Mouse (Mus musculus): ENCODE results near the gene Csmd2. TPM values are rescaled to one million over a fixed set of nuclear protein-coding genes. Genes with fewer than 3 reads are reported as not detected.

The Csmd2 gene
- polyA plus RNA-seq, 1 experiment from 2014 or later: 0.05 TPM

DNA sequence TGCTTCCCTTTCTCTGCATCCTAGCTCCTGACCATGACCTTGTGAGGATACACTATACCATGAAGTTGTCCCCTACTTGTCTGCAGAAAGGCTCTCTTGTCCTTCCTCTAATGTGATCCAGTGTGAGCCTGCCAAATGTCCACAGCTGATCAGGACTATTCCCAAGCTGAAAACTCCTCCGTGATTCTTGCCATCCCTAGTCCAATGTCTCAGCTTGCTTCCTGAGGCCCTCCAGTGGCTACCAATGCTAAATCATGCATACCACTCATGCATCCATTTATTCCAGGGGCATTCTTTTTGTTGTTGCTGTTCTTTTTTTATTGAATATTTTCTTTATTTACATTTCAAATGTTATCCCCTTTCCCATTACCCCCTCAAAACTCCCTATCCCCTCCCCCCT is 251.5 kb downstream of the Csmd2 start:
- Histone ChIP-seq H3K9ac (ENCODE audit: low read length) (no peak overlapping the region), H3K9me3 (replicated peaks; ENCODE audit: control insufficient read depth, low read length) (no peaks in the 10 kb centered on the region), H3K4me3 (ENCODE audit: low read length) (no peak overlapping the region), H3K4me2 (ENCODE audit: low read depth, low read length) (no peak overlapping the region), H3K27ac (ENCODE audit: low read length) (no peak overlapping the region), H3K27me3 (ENCODE audit: control insufficient read depth, insufficient read depth, low read length) (no peaks in the 10 kb centered on the region), H3K4me1 (ENCODE audit: control insufficient read depth, insufficient read depth, low read length) (no peaks in the 10 kb centered on the region), H3K36me3 (ENCODE audit: control insufficient read depth, insufficient read depth) (no peaks in the 10 kb centered on the region)
- 55% methylated on average over 1 of the region's 1 CpGs for WGBS
- no peak for ATAC-seq (replicated peaks; ENCODE audit: extremely low read depth, insufficient read depth, low FRiP score)

DNA sequence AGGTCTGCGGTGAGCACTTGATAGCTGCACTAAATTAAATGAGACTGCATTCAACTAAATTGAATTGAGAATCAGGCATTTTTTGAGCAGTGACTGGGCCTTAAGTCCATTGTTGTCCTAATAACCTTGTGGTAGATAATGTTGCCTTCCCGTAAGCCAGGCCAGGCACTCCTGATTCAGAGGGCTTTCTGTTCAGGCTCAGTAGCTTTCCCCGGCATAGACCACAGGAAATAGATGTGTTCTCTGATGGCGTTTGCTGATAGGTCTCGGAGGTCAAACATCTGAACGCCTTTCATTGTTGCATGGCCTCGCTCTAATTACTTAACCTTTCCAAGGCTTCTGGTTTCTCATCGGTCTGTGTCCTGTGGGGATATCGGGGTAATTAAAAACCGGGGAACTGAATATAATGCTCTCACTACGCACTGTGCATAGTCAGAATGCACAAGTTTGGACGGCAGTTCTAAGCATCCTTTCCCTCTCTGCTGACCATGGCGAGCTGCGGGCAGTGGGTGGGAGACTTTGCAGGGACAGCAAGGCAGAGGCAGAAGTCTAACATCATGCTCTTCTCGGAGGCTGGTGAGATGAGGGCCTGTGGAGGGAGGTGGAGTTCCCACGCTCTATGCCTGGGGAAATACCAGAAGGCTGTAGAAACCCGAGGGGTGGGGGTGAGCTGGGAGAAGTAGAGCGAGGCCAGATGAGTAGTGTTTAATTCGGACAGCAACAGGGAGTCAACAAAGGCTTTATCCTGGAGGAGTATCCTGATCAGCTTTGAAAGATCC is 253.6 kb downstream of the Csmd2 start:
- H3K27me3 ChIP-seq (ENCODE audit: control insufficient read depth, insufficient read depth, low read length): no peaks in the 10 kb centered on the region
- H3K9me3 ChIP-seq (replicated peaks; ENCODE audit: control insufficient read depth, low read length): no peaks in the 10 kb centered on the region
- H3K4me2 ChIP-seq (ENCODE audit: low read depth, low read length): no peak overlapping the region
- no peaks in the 10 kb centered on the region for H3K4me1 ChIP-seq (ENCODE audit: control insufficient read depth, insufficient read depth, low read length)
- no peak for ATAC-seq (replicated peaks; ENCODE audit: extremely low read depth, insufficient read depth, low FRiP score)
- WGBS: 50% methylated on average over 19 of the region's 19 CpGs
- no peak overlapping the region for H3K4me3 ChIP-seq (ENCODE audit: low read length)
- no peak overlapping the region for H3K27ac ChIP-seq (ENCODE audit: low read length)
- no peak overlapping the region for H3K9ac ChIP-seq (ENCODE audit: low read length)
- no peaks in the 10 kb centered on the region for H3K36me3 ChIP-seq (ENCODE audit: control insufficient read depth, insufficient read depth)

DNA sequence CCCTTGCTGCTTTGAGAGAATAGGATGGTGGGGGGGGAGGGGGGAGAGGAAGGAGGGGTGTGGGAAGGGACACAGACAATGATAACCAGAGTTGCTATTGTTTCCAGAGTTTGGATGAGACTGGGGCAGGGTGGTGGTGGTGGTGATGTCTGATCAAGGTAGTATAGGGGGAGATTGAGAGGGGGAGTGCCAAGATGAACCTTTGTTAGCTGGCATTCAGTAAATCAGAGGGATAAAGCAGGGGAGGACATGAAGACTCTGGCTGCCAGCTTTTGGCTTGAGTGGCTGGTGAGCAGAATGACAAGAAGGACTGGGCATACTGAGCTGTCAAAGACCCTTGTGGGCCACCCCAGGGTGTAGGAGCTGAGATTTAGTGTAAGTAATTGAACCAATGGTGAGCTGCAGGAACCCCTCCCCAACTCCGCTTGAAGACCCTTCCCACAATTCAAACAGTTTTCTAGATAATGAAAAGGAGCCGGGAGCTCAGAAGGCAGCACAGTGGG is 254.2 kb downstream of the Csmd2 start:
- H3K4me3 ChIP-seq (ENCODE audit: low read length): no peak overlapping the region
- no peak overlapping the region for H3K27ac ChIP-seq (ENCODE audit: low read length)
- no peaks in the 10 kb centered on the region for H3K4me1 ChIP-seq (ENCODE audit: control insufficient read depth, insufficient read depth, low read length)
- WGBS: 55% methylated on average over 2 of the region's 2 CpGs
- no peaks in the 10 kb centered on the region for H3K36me3 ChIP-seq (ENCODE audit: control insufficient read depth, insufficient read depth)
- no peak for ATAC-seq (replicated peaks; ENCODE audit: extremely low read depth, insufficient read depth, low FRiP score)
- H3K27me3 ChIP-seq (ENCODE audit: control insufficient read depth, insufficient read depth, low read length): no peaks in the 10 kb centered on the region
- H3K9me3 ChIP-seq (replicated peaks; ENCODE audit: control insufficient read depth, low read length): no peaks in the 10 kb centered on the region
- H3K9ac ChIP-seq (ENCODE audit: low read length): no peak overlapping the region
- H3K4me2 ChIP-seq (ENCODE audit: low read depth, low read length): no peak overlapping the region

DNA sequence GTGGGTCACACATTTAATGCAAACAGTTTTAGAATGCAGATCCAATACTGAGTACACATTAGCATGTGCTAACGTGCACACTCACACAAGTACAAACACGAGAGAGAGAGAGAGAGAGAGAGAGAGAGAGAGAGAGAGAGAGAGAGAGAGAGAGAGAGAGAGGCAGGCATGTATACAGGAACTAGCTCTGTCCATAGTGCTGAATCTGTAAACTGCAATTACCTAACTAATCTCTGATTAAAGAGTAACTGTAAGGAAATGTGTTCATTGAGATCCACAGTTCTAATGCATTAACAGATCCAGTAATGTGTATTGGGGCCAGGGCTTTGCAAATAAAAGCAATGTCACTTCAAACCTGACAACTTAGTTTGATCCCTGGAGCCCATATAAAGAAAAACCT is 257.5 kb downstream of the Csmd2 start:
- Histone ChIP-seq H3K36me3 (ENCODE audit: control insufficient read depth, insufficient read depth) (no peaks in the 10 kb centered on the region), H3K27ac (ENCODE audit: low read length) (no peak overlapping the region), H3K27me3 (ENCODE audit: control insufficient read depth, insufficient read depth, low read length) (no peaks in the 10 kb centered on the region), H3K9me3 (replicated peaks; ENCODE audit: control insufficient read depth, low read length) (no peaks in the 10 kb centered on the region), H3K9ac (ENCODE audit: low read length) (no peak overlapping the region), H3K4me2 (ENCODE audit: low read depth, low read length) (no peak overlapping the region), H3K4me1 (ENCODE audit: control insufficient read depth, insufficient read depth, low read length) (no peaks in the 10 kb centered on the region), H3K4me3 (ENCODE audit: low read length) (no peak overlapping the region)
- no peak for ATAC-seq (replicated peaks; ENCODE audit: extremely low read depth, insufficient read depth, low FRiP score)
- WGBS: 30% methylated on average over 2 of the region's 2 CpGs

DNA sequence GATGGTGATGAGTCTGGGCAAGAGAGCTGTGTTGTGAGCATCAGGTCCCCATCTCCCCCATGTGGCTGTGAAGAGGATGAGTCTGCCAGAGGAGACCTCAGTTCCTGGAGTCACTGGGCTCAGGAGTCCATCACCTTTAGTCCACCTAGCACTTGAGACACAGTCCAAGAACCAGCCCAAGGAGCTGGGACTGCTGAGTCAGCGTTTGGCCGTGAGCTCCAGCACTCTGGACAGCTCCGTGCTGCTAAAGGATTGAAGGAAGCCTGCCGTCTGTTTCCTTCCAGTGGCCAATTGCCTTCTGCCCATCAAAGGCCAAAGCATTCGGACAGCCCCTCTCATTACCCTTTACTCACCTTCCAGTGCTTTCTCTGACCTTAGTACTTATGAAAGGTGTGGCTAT is 261.0 kb downstream of the Csmd2 start:
- Histone ChIP-seq H3K27me3 (ENCODE audit: control insufficient read depth, insufficient read depth, low read length) (no peaks in the 10 kb centered on the region), H3K4me2 (ENCODE audit: low read depth, low read length) (no peak overlapping the region), H3K36me3 (ENCODE audit: control insufficient read depth, insufficient read depth) (no peaks in the 10 kb centered on the region), H3K4me1 (ENCODE audit: control insufficient read depth, insufficient read depth, low read length) (no peaks in the 10 kb centered on the region), H3K27ac (ENCODE audit: low read length) (no peak overlapping the region), H3K9ac (ENCODE audit: low read length) (no peak overlapping the region), H3K9me3 (replicated peaks; ENCODE audit: control insufficient read depth, low read length) (no peaks in the 10 kb centered on the region), H3K4me3 (ENCODE audit: low read length) (no peak overlapping the region)
- ATAC-seq (replicated peaks; ENCODE audit: extremely low read depth, insufficient read depth, low FRiP score): no peak
- 7% methylated on average over 5 of the region's 5 CpGs for WGBS

DNA sequence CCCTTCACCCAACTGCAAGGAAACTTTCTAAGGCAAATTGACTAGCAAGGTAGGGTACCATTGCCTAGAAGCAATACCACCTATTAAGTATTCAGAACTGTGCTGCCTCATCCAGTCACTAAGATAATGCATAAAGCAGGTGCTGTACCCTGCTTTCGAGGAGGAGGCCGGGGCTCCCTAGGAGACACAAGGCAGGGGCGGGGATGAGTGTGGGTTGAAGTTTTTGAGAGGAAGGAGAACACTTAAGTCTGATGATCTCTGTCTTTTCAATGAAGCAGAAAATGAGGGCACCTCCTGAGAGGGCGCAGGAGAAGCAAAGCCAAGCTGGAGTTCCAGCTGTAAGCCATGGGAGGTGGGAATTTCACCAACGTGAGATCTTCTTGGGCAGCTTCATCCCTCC is 271.6 kb downstream of the Csmd2 start:
- no peaks in the 10 kb centered on the region for H3K4me1 ChIP-seq (ENCODE audit: control insufficient read depth, insufficient read depth, low read length)
- no peak overlapping the region for H3K9ac ChIP-seq (ENCODE audit: low read length)
- H3K27me3 ChIP-seq (ENCODE audit: control insufficient read depth, insufficient read depth, low read length): no peaks in the 10 kb centered on the region
- H3K27ac ChIP-seq (ENCODE audit: low read length): no peak overlapping the region
- 68% methylated on average over 5 of the region's 5 CpGs for WGBS
- no peaks in the 10 kb centered on the region for H3K36me3 ChIP-seq (ENCODE audit: control insufficient read depth, insufficient read depth)
- H3K4me2 ChIP-seq (ENCODE audit: low read depth, low read length): no peak overlapping the region
- H3K9me3 ChIP-seq (replicated peaks; ENCODE audit: control insufficient read depth, low read length): no peaks in the 10 kb centered on the region
- no peak overlapping the region for H3K4me3 ChIP-seq (ENCODE audit: low read length)
- no peak for ATAC-seq (replicated peaks; ENCODE audit: extremely low read depth, insufficient read depth, low FRiP score)

DNA sequence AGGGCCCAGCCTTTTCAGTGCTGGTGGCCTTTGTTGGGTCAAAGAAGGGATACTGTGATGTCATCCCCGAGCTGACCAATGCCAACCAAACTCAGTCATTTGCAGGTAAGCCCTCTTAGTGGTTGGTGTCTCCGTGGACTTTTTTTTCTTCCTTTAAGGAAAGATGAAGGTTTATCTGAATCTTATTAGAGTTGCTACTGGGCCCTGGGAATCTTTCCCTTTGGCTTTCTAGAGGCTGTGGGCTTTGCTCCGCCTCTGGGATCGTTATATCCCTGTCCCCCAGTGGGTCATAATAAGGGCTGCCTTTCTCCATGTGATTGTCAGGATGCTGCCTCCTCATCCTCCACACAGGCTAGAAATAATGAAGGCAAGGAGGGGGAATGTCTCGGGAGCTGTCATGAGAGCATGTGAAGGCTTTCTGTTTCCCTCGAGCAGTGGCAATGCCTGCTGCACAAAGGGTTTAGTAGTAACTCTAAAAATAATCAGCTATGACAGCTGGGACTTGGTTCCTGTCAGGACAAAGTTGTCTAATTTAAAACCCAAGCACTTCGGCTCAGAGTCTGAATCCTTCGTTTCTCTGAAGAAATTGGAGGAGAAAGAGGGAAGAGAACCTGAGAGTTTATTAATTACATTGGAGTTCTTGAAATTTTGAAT is 273.4 kb downstream of the Csmd2 start, which contains the start of gene Hmgb4:
Gene Hmgb4, minus strand, starts transcription at position 51 of the 654 bp plus-strand sequence.
- no peak for ATAC-seq (replicated peaks; ENCODE audit: extremely low read depth, insufficient read depth, low FRiP score)
- Histone ChIP-seq H3K36me3 (ENCODE audit: control insufficient read depth, insufficient read depth) (no peaks in the 10 kb centered on the region), H3K4me2 (ENCODE audit: low read depth, low read length) (no peak within 1 kb of the TSS), H3K4me3 (ENCODE audit: low read length) (no peak within 1 kb of the TSS), H3K9ac (ENCODE audit: low read length) (no peak within 1 kb of the TSS), H3K9me3 (replicated peaks; ENCODE audit: control insufficient read depth, low read length) (0 out of 2 replicates have a peak, but pooled peaks cover 2% of the 10 kb centered on the region), H3K27ac (ENCODE audit: low read length) (no peak within 1 kb of the TSS), H3K27me3 (ENCODE audit: control insufficient read depth, insufficient read depth, low read length) (no peaks in the 10 kb centered on the region), H3K4me1 (ENCODE audit: control insufficient read depth, insufficient read depth, low read length) (no peaks in the 10 kb centered on the region)
- WGBS: 64% methylated on average over 8 of the region's 8 CpGs

DNA sequence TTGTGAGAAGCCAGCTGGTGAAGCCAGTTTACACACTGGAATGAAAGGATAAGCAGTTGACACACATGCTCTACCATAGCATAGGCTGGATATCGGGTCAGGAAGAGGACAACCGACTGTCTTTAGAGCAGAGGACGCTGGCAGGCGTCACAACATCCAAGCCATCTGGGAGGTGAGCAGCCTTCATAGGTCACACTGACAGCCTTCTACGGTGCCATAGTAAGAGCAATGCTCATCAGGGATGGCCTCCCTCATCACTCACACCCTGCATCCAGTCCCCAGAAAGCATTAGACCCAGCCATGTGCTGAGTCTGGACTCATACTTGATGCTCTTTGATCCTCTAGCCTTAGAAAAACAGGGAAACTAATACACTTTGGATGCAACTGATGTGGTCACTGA is 276.8 kb downstream of the Csmd2 start:
- Histone ChIP-seq H3K4me3 (ENCODE audit: low read length) (no peak overlapping the region), H3K9ac (ENCODE audit: low read length) (no peak overlapping the region), H3K4me1 (ENCODE audit: control insufficient read depth, insufficient read depth, low read length) (no peaks in the 10 kb centered on the region), H3K9me3 (replicated peaks; ENCODE audit: control insufficient read depth, low read length) (0 out of 2 replicates have a peak, but pooled peaks cover 2% of the 10 kb centered on the region), H3K27me3 (ENCODE audit: control insufficient read depth, insufficient read depth, low read length) (no peaks in the 10 kb centered on the region), H3K36me3 (ENCODE audit: control insufficient read depth, insufficient read depth) (no peaks in the 10 kb centered on the region), H3K27ac (ENCODE audit: low read length) (no peak overlapping the region), H3K4me2 (ENCODE audit: low read depth, low read length) (no peak overlapping the region)
- ATAC-seq (replicated peaks; ENCODE audit: extremely low read depth, insufficient read depth, low FRiP score): no peak
- 76% methylated on average over 5 of the region's 5 CpGs for WGBS

DNA sequence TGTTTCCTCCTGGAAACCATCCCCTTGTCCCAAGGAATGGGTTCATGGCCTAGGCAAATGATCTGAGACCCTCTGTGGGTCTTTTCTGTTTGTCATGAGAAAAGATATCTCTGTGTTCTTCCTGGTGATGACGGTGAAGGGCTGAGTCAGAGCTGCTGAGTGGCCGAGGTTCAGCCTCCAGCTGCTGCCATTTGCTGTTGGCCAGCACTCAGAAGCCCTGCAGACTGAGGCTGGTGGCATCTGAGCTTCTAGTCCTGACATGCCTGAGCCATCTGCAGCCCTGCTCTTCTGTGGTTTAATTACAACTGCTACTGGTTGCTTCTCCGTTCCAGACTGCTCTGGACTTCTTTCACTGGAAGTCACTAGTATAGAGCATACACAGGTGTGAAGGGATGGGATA is 277.7 kb downstream of the Csmd2 start:
- no peak for ATAC-seq (replicated peaks; ENCODE audit: extremely low read depth, insufficient read depth, low FRiP score)
- no peak overlapping the region for H3K4me3 ChIP-seq (ENCODE audit: low read length)
- no peaks in the 10 kb centered on the region for H3K36me3 ChIP-seq (ENCODE audit: control insufficient read depth, insufficient read depth)
- H3K9ac ChIP-seq (ENCODE audit: low read length): no peak overlapping the region
- no peaks in the 10 kb centered on the region for H3K4me1 ChIP-seq (ENCODE audit: control insufficient read depth, insufficient read depth, low read length)
- 0 out of 2 replicates have a peak, but pooled peaks cover 2% of the 10 kb centered on the region for H3K9me3 ChIP-seq (replicated peaks; ENCODE audit: control insufficient read depth, low read length)
- 54% methylated on average over 3 of the region's 3 CpGs for WGBS
- no peak overlapping the region for H3K27ac ChIP-seq (ENCODE audit: low read length)
- no peaks in the 10 kb centered on the region for H3K27me3 ChIP-seq (ENCODE audit: control insufficient read depth, insufficient read depth, low read length)
- no peak overlapping the region for H3K4me2 ChIP-seq (ENCODE audit: low read depth, low read length)

Measured in heart, embryonic 16.5 days (tissue).